Comparison of ENCODE assay signal across 14 mouse cellular contexts in genomic region chr5:65575896-65576295, GRCm38 (mm10).
"Had no signal": no experiment of that assay in that cellular context is flagged by ENCODE, and none has a peak within 500 bp of the region (broad histone marks: within the 10 kb centered on the region; RNA-seq: fewer than 3 reads in every experiment).

No protein-coding gene starts in this region.

- H3K4me1 ChIP-seq: kidney, embryonic 15.5 days; midbrain, embryonic 13.5 days; stomach, embryonic 15.5 days had no signal

- H3K27me3 ChIP-seq: kidney, embryonic 15.5 days; liver, embryonic 15.5 days; midbrain, embryonic 13.5 days; stomach, embryonic 15.5 days had no signal

- ATAC-seq: midbrain, embryonic 13.5 days had no signal

- H3K4me2 ChIP-seq: kidney, embryonic 15.5 days; liver, embryonic 11.5 days; liver, embryonic 15.5 days; midbrain, embryonic 13.5 days; stomach, embryonic 15.5 days had no signal

- H3K27ac ChIP-seq: kidney, embryonic 15.5 days; left cerebral cortex, adult 2 months; liver, embryonic 15.5 days; midbrain, embryonic 13.5 days; stomach, embryonic 15.5 days had no signal

- H3K4me3 ChIP-seq: kidney, embryonic 15.5 days; left cerebral cortex, adult 2 months; liver, embryonic 15.5 days; midbrain, embryonic 13.5 days; stomach, embryonic 15.5 days had no signal

- H3K9me3 ChIP-seq: kidney, embryonic 15.5 days; liver, embryonic 15.5 days; midbrain, embryonic 13.5 days; stomach, embryonic 15.5 days had no signal

- H3K9ac ChIP-seq: kidney, embryonic 15.5 days; liver, embryonic 15.5 days; midbrain, embryonic 13.5 days; stomach, embryonic 15.5 days had no signal

- DNase-seq: kidney, adult 8-10 months; kidney, postnatal 10 days; kidney, postnatal 36 days; layer of hippocampus, postnatal 36 days; lung, adult 2 months; lung, postnatal 14 days; lung, postnatal 4 days; thymus, postnatal 25 days had no signal
